Mouse (Mus musculus): Measurements from ENCODE around the gene Rin3.

- TF ChIP-seq POLR2A (IDR thresholded peaks at IDR 0.05; ENCODE audit: borderline replicate concordance, extremely low read depth, low read depth, low read length) (no peak), CTCF (IDR thresholded peaks at IDR 0.05; ENCODE audit: insufficient read depth, low read length) (no peak)
Measured at GRCm38 (mm10) chr12:102425048-102425578, 142.3 kb downstream of the Rin3 start.
